Mouse (Mus musculus): ENCODE data around the gene A630095N17Rik.
A peak's percentile ranks its signal among the peaks of the same experiment; 100 is the strongest.

- TF ChIP-seq CTCF (IDR thresholded peaks at IDR 0.05; ENCODE audit: insufficient read depth, low read length) (no peak), POLR2A (IDR thresholded peaks at IDR 0.05; ENCODE audit: borderline replicate concordance, extremely low read depth, low read depth, low read length) (peak; percentile 99)
Measured at GRCm38 (mm10) chr1:75219078-75219477, 12.8 kb downstream of the A630095N17Rik start.

Data from lung, adult 2 months (tissue).